Mouse (Mus musculus) T-cell, adult 2 months (primary cell): Measurements from ENCODE around the gene Tmem181a.
"Not testable (repeated sequence)": the region's sequence is repeated elsewhere in the genome, so short reads cannot be mapped to it uniquely, and the experiment has no call there.

Experiments used
- DNase-seq: peaks from one replicate; pipeline ENCODE4 v3.0.0; 2022; ENCODE audit warnings: low spot score

Tmem181a gene

DNA sequence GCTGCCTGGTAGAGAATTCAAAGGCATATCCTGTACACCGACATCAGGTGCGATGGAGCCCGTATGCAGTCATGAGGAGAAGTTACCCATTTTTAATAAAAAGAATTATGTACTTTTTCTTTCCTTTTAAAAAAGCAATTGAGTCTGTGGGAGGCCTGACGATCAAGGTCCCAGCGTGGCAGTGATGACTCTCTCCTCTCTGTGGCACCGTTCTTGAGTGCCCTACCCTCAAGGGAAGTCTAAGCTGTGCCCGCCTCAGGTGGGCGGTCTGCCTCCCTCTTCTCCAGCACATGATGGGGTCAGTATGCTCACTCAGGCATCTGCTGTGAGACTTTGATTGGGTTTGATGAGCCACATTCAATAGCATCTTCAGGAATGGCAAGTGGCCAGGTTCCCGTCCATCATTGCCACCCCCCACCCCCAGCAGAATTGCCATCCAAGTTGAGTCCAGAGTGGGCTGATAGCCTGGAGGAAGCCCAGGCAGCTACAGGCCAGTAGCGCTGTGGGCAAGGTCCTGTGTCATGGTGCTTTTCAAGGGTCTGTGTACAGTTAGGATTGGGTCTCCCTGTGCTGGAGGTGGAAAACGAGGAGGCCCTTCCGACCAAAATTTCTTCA is 49.1 kb downstream of the Tmem181a start:
- not testable (repeated sequence) for DNase-seq

GRCm38 (mm10) chr17:6306503-6306902 is 49.8 kb downstream of the Tmem181a start:
- DNase-seq = not testable (repeated sequence)

DNA sequence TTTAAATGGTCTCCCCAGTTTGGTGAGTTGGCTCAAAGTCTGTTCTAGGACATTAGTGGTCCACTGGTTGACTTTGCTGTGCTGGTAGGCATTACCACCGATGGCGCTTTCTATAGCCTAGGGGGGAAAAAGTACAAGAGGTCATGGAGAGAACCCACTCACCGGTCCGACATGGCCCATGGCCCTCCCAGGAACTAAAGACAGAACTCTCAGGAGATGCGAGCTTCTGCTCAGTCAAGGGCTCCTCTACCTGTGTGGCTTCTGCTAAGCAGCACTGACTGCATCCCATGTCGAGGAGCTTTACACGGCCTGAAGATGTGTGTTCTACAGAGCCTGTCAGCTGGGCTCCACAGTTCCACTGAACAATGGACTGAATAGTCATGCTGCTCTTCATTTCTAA is 55.1 kb downstream of the Tmem181a start:
- DNase-seq = not testable (repeated sequence)

- not testable (repeated sequence) for DNase-seq
Observed at GRCm38 (mm10) chr17:6312755-6313154, 56.1 kb downstream of the Tmem181a start.

DNA sequence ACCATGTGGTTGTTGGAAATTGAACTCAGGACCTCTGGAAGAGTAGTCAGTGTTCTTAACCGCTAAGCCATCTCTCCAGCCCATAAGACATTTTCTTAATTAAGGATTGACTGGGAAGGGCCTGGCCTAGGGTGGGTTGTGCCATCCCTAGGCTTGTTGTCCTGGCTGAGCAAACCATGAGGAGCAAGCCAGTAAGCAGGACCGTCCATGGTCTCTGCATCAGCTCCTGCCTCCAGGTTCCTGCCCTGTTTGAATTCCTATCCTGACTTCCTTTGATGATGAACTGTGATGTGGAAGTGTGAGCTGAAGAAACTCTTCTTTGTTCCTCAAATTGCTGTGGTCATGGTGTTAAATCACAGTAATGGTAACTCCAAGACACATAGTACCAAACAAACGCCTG is 57.8 kb downstream of the Tmem181a start:
- DNase-seq = not testable (repeated sequence)

GRCm38 (mm10) chr17:6315706-6316105 is 59.0 kb downstream of the Tmem181a start:
- not testable (repeated sequence) for DNase-seq

GRCm38 (mm10) chr17:6316379-6317126 is 59.9 kb downstream of the Tmem181a start:
- DNase-seq = peak; percentile 45

- peak; percentile 96 for DNase-seq
Observed at GRCm38 (mm10) chr17:6317339-6317985, 60.8 kb downstream of the Tmem181a start, which contains the start of gene Dynlt1a. Dynlt1a (minus strand) TSS chr17:6317500.

- DNase-seq = not testable (repeated sequence)
Observed at GRCm38 (mm10) chr17:6321081-6321777, 64.6 kb downstream of the Tmem181a start.

DNA sequence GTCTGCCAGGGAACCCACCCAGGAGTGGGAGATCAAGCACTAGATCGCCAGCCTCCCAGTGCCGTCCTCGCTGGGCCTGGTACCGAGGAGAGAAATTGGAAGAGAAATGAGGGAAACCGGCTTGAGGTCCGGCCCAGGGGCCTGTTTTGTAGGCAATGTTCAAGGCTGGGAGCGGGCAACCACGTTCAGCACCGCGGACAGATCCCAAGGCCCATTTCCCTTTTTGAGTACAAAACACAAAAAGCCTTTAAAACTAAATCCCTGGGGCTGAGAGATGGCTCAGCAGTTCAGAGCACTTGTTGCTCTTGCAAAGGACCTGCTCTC is 65.1 kb downstream of the Tmem181a start:
- DNase-seq = not testable (repeated sequence)

DNA sequence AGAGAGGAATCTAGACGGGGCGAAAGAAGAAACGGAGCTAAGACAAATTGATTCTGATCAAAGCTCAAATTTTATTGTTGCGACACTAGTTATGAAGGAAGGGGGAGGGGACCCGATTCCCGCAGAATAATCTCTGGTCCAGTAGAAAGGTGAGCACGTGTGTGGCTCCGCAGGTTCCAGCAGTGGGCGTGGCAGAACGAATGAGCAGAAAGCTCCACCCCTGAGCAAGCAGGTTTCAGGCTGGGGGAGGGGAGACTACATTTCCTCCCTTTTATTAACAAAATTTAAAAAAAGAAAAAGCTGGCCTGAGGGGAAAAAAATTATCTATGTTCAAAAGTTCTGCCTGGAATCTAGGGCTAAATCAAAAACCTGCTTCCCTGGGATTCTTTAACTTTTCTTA is 68.4 kb downstream of the Tmem181a start:
- not testable (repeated sequence) for DNase-seq

DNA sequence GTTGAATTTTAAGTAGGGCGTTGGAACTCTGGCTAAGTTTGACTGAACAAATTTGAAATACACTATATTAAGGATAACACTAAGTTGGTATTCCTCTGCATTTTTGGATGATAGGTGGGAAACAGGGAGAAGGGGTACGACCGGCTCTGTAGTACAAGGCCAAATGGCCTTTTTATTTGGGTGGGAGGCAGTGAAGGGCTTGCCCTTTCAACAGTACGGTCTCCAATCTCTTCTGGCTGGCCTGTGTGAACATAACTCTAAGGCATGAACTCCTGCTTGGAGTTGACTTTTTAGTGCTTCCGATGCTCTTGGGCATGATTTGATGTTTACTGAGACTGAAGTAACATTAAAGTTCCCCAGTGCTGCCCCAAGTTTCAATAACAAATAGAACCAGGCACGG is 68.9 kb downstream of the Tmem181a start:
- DNase-seq = not testable (repeated sequence)

- not testable (repeated sequence) for DNase-seq
Observed at GRCm38 (mm10) chr17:6327554-6327953, 70.9 kb downstream of the Tmem181a start.

DNA sequence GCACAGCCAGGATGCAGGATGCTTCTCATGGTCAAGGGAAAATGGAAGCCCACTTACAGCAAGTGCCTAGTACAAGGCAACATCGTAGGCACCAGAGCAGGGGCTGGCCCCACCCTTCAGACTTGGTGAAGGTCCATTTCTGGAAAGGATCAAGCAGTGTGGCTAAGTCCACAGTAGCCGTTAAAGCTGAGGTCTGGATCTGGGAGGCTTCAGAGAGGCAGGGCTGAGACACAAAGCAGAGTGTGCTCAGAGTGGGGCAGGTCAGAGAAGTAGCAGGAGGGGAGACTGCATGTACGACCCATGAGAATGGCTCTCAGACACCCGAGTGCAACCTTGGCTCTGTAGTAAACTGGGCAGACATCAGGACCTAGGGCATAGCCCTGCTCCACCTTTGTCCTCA is 72.3 kb downstream of the Tmem181a start:
- DNase-seq = not testable (repeated sequence)

DNA sequence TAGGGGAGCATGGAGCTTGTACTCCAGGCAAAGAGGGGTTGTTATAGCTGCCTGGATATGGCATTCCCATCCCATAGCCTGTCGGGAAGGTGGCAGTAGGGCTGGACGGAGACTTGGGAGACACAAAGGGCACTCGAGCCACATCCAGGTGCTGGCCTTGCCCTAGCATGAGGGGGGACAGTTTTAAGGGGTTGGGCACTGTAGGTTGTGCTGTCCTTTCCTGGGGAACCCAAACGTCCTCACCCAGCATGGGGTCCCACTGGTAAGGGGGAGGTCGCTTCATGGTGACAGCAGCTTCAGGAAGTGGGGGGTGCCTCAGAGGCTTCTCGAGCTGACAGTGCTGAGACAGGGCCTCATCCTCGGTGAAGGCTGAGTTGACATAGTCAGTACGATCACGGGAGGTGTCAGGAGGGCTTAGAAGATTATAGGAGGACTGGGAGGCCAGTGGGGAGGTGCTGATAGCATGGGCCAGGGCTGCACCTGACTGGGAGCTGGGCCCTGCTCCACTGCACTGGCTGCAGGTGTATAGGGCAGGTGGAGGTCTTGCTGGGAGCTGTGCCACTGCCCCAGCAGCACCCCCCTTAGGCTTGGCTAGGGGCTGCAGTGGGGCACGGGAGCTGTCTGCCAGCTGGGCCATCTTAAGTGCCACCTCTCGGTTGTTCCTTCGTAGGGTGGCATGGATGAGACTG is 86.1 kb downstream of the Tmem181a start:
- not testable (repeated sequence) for DNase-seq

GRCm38 (mm10) chr17:6355256-6355655 is 98.6 kb downstream of the Tmem181a start:
- not testable (repeated sequence) for DNase-seq
